Mouse (Mus musculus) CH12F3 (cell line): ENCODE results near the gene Npr1.

Experiments used
- in situ Hi-C: fragments of 300-500 bp; cut with MboI; formaldehyde crosslinking; loops from 2 replicates; pipeline ENCODE4 v1.14.3; 2020; ENCODE audit warnings: low sequenced_read_pairs

Gene Npr1

DNA sequence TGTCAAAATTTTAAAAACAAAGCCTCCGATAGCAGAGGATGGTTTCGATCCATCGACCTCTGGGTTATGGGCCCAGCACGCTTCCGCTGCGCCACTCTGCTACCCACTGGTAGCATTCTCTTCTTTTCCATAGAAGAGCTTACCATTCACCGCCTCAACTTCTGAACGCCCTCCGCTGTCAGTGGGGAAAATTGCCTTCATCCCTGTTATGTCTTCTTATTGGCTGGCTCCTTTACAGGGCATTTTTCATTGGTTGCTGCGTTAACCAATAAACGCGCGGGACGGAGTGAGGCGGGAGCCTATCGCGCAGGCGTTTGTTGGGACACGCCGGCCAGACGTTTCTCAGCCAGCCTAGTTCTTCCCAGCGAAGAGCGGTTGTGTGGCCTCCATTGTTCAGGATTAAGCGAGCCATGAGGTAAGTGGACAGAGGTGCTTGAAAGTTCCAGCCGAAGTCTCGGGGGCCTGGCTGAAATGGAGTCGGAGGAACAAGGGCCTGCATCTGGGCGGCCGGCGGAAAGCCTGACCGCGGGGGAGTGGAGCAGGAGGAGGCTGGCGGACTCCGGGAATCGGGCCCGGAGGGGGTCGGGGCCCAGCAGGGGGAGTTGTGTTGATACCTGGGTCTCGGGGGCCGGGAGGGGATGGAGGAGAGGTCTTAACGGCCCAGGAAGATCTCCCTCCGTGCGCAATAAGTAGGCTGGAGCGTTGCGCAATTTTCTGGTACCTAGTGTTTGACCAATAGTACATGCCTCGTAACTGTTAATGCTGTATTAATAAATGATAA lies 10.4 kb upstream of the Npr1 start, which contains the start of gene Ilf2:
Gene Ilf2, plus strand, starts transcription at position 296 of the 781 bp plus-strand sequence.
- in situ Hi-C loops: no loop called here

DNA sequence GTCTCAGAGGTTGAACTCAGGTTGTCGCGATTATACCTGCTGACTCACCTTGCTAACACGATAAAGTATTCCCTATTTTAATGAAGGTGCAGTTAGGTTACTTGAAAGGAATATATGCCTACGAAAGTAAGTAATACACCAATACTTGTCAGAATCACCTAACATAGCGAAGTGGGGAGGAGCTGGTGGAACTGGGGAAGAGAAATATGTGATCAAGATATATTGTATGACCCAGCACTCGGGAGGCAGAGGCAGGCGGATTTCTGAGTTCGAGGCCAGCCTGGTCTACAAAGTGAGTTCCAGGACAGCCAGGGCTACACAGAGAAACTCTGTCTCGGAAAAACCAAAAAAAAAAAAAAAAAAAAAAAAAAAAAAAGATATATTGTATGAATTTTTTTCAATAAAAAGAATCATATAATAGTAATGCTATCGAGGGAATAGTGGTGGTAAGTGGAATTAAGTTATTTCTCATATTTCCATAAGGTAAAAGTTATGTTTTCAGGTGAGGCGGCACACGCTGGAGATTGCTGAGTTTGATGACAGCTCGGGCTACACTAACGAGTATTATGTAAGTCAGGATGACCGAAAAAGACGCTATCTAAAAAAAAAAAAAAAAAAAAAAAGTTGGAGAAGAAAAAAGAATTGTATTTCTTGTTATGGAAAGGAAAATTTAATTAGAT lies 9.6 kb upstream of the Npr1 start:
- in situ Hi-C loops: no loop called here

- in situ Hi-C loops: no loop called here
These were observed 6.5 kb upstream of the Npr1 start for GRCm38 (mm10) chr3:90472213-90472612.

DNA sequence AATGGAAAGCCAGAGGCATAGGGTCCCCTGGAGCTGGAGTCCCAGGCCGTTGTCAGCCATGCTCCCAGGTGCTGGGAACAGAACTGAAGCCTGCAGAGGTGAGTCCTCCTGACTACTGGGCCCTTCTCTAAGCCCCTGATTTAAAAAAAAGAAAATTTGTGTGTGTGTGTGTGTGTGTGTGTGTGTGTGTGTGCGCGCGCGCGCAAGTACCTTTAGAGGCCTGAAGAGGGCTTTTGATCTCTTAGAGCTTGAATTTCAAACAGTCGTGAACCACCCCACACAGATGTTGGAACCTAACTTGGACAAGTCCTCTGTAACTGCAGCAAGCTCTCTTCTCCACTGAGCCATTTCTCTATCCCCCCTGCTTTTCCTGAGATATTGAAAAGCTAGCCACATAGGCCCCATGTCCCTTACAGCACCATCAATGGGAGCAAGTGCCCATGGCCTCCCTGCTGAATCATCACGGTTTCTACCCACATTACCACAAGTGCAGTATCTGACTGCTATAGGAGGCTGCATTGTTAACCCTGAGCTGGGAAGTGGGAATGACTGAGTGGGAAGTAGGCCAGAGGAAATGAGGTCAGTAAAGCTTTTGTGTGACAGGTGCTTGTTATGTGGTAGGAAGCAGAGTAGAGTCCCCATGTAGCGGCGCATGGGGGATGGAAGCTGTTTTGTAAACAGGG lies 2.1 kb upstream of the Npr1 start:
- in situ Hi-C loops: no loop called here

DNA sequence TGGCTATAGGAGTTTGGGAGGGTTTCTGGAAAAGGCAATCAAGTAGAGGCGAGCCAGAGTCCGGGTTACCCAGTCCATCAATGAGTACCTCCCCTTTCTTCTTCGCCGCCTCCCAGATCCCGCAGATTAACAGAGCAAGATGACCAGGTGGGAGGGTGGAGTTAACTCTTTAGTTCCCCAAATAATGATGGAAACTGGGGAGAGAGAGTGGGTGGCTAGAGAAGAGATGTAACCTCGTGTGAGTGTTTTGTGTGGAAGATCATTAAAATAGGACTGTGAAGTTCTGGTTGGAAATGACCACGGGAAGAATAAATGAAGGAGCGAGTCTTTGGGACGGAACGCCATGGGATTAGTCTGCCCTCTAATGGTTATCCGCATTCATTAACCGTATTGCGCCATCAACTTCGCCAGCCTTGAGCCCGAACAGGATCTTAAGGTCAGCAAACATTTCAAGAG lies 673 bp upstream of the Npr1 start:
- in situ Hi-C loops: no loop called here

DNA sequence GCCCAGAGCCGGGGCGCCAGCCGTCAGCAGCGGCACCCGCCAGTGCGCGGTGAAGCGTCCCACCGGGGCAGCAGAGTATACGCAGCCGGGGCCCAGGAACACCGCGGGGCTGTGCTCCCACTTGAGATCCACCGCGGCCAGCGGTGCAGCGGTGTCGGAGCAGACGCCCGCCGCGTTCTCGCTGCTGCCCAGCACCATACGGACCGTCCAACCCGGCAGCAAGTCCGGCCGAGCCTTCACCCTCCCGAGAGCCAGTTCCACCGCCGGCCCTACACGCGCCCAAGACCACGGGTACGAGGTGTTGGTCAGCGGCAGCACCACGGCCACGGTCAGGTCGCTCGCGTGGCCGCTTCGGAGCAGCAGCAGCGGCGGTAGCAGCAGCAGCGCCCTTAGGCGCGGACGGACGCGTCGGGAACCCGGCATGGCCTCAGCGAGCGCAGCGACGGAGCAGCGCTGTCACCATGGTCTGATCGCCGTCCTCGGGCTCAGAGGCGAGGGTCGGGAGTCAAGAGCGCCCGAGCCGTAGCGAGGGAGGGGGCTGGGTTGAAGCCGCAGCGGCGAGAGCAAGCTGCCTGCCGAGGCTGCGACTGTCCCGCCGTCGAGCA lies 483 bp downstream of the Npr1 start:
- in situ Hi-C loops: no loop called here

- in situ Hi-C loops: no loop called here
These were observed 1.1 kb downstream of the Npr1 start for GRCm38 (mm10) chr3:90464552-90465080.

GRCm38 (mm10) chr3:90462579-90462978 lies 3.1 kb downstream of the Npr1 start:
- in situ Hi-C loops: no loop called here

DNA sequence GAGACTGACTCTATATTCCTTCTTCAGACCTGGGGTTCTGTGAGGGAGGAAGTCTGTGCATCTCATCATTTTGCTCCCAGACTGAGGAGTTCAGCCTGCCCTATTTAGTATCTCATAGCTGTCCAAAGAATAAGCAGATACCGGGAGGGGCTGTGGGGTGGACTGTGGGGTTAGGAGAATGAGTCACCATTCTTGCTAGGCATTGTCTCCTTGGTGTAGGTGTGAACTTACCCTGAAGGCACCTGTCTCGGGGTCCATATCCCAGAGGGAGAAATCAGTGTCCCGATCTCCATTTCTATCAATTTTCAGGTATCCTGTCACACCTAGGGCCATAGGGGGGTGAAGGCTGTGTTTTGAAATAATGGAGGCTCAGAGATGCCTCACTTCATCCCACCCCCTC lies 3.7 kb downstream of the Npr1 start:
- in situ Hi-C loops: no loop called here

- in situ Hi-C loops: no loop called here
These were observed 5.4 kb downstream of the Npr1 start for GRCm38 (mm10) chr3:90460315-90460714.

DNA sequence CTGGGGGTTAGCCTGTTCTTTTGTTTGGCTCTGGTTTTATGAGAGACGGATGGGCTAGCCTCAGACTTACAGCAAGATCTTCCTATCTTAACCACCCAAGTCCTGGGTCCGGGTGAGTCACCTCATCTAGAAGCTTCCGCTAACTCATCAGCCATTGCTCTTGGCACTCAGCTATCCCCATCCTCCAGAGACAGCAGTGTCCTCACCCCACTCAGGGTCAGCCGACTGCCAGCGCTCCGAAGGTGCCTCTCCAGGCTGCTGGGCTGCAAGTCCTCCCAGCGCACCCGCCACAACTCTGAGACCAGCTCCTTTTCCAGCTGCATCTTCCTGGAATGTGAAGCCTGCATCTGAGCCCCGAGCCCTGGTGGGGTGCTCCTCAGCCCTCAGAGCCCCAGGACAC lies 5.9 kb downstream of the Npr1 start:
- in situ Hi-C loops: no loop called here

DNA sequence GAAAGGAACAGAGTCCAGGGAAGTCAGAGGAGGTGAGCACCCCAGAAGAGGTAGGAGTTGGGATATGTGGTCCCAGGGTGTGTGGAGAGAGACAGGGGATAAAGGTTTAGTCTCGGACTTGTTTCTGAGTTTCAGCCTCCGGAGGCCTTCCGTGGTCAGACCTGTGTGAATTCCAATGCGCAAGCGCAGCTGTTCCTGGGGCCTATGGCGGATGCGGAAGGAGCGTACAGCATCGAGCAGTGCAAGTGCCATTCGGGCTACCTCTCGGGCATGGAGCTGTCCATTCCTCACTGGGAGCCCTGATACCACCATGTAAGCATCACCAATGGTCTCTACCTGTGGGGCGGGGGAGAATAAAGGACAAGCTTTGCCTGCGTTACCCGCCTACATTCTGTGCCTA lies 10.7 kb downstream of the Npr1 start:
- in situ Hi-C loops: no loop called here

GRCm38 (mm10) chr3:90451396-90452095 lies 14.1 kb downstream of the Npr1 start:
- in situ Hi-C loops: no loop called here

DNA sequence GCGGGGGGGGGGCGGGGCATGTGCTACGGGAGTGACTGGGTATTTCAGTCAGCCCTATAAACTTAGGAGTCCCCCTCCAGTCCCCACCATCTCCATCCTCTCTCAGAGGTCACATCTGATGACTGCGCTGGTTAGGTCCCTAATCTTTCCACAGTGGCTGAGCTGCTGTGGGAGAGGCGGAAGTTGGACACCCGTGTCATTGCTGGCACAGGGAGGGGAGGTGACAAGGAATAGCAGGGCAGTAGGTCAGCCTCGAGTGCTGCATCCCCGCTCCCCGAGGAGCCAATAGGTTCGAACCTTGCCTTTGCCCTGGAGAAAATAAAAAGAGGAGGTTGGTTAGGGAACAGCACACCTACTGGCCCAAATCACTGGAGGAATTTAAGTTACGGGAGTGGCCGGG lies 14.8 kb downstream of the Npr1 start:
- in situ Hi-C loops: no loop called here

GRCm38 (mm10) chr3:90448626-90449025 lies 17.0 kb downstream of the Npr1 start:
- in situ Hi-C loops: no loop called here

DNA sequence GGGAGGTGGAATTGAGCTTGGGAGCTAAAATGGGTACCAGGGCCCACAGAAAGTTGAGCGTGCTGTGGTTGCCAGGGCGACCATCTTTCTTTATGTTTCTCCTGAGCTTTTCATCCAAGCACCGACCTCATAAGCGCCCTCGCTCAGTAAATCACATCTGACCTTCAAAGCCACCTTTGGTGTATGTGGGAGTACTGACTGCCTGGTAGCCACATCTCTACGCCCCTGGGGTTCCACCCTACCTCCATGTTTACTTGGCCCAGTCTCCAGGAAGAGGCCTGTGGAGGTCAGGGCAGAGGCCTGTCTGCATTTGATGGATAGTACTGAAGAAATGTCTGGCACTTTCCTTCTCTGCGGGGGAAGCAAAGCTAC lies 18.6 kb downstream of the Npr1 start:
- in situ Hi-C loops: no loop called here

DNA sequence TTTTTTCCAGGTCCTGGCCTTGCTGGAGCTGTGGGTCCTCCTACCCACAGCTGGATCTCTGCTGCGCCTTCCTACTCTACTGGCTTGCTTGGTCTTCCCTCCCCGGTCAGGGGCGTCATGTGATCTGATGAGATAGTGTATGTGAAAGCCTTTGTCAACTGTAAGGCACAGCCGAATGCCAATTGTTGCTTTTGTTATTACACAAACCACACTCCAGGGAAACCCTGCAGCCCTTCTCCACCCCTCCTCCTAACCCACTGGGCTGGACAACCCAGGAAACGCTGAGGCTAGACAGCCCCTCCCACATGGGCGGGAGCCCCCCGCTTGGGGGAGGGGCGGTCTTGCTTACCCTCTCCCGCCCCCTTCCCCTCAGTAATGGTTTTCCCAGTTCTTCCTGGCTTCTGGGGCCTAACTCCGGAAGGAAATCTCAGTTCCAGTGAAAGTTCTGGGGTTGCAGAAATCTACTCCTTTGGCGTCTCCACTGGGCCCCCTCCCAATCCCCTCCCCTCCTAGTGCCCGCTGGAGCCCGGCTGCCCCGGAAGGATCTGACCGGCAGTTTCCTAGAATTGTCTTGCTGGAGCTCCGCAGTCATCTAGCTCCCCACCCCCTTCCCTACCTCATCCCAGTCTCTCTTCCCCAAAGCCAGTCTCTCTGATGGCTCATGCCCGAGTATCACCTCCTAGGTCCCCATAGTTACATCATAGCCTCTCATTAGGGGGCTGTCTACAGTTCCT lies 19.1 kb downstream of the Npr1 start:
- in situ Hi-C loops: no loop called here

GRCm38 (mm10) chr3:90445417-90446200 lies 20.1 kb downstream of the Npr1 start:
- in situ Hi-C loops: no loop called here

DNA sequence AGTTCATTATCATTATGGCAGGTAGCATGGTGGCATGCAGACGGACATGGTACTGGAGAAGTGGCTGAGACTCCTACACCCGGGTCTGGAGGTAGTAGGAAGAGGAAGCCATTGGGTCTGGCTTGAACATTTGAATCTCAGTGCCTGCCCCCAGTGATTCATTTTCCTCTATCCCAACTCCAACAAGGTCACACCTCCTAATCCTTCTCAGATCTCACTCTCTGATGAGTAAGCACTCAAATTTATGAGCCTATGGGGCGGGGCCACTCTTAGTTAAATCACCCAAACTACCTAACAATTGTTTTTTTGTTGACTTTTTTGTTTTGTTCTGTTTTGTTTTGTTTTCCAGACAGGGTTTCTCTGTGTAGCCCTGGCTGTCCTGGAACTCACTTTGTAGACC lies 21.7 kb downstream of the Npr1 start:
- in situ Hi-C loops: no loop called here
